Mouse (Mus musculus): ENCODE results near the gene Tlr5. TPM values are rescaled to one million over a fixed set of nuclear protein-coding genes. Genes with fewer than 3 reads are reported as not detected.
A peak's percentile ranks its signal among the peaks of the same experiment; 100 is the strongest.

Gene Tlr5
- total RNA-seq, 2 experiments from 2014 or later, result 0.42 to 0.52 TPM

DNA sequence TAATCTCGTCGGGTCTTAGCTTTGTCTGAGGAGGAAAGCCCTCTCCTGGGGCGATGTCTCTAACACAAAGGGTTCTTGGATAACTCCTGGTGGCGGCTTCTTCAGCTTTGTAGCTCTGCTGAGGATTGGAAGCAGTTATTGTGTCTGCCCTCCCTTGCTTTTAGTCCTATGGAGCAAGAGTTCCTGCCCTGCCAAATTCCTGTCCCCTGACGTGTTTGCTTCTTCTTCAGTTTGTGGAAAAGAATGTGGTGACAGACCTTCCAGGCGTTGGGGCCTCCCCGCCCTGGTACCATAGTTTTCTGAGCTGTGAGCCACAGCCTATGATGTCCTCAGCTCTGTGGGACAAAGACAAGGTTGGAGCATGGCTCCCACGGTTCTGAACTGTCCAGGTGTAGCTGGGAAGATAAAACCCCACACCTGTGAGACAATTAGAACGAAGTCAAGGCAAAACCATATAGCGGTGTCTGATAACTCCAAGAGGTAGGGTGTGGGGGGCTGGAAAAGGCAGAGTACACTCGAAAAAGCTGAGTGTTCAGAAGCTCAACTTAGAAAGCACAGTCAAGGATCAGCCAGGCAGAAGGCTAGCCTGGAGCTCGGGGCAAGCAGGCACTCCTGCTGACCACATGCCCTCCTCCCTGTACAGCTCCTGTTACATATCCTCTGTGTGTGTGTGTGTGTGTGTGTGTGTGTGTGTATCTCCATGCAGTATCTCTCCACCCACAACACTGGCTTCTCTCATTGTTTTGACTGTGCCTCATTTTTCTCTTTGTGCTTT lies 1.8 kb downstream of the Tlr5 start:
- TF ChIP-seq CTCF (IDR thresholded peaks at IDR 0.05), result no peak
- no peak for DNase-seq (ENCODE audit: extremely low spot score in 1 of 2, low spot score in 2 of 2)
- Histone ChIP-seq H3K4me3 (no peak overlapping the region), H3K27ac (no peak overlapping the region)
- intact Hi-C loops (cut with DNase I), result no loop called here

DNA sequence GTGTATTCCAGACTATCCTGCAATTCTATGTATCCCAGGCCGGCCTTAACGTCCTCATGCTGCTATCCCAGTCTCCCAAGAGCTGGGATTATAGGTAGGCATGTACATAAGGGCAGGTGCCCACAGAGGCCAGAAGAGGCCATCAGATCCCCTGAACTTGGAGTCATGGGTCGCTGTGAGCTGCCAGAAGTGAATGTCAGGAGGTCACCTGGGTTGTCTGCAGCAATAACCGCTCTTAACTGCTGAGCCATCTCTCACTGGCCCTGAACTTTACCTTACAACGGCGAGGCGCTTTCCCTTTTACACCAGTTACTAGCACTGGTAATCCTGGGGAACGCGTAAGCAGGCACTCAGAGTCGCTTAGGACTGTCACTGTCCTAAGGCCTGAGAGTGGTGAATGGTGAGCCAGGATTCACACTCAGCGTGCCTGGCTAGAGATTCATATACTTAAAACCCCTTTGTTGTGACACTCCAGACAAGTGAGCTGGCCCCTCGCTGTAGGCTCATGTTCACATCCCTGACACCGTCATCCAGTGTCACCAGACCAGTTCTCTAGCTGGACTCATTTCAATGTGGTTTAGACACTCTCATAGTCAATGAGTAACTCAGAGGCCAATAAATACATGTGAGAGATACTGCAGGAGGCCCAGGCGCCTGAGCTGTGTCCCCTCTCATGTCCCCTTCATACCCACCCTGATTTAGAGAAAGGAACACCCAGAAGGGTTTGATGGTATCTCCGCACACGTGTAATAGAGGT lies 2.6 kb downstream of the Tlr5 start:
- DNase-seq (ENCODE audit: extremely low spot score in 1 of 2, low spot score in 2 of 2), result no peak
- Histone ChIP-seq H3K27ac (no peak overlapping the region), H3K4me3 (no peak overlapping the region)
- intact Hi-C loops (cut with DNase I), result no loop called here
- TF ChIP-seq CTCF (IDR thresholded peaks at IDR 0.05), result no peak

DNA sequence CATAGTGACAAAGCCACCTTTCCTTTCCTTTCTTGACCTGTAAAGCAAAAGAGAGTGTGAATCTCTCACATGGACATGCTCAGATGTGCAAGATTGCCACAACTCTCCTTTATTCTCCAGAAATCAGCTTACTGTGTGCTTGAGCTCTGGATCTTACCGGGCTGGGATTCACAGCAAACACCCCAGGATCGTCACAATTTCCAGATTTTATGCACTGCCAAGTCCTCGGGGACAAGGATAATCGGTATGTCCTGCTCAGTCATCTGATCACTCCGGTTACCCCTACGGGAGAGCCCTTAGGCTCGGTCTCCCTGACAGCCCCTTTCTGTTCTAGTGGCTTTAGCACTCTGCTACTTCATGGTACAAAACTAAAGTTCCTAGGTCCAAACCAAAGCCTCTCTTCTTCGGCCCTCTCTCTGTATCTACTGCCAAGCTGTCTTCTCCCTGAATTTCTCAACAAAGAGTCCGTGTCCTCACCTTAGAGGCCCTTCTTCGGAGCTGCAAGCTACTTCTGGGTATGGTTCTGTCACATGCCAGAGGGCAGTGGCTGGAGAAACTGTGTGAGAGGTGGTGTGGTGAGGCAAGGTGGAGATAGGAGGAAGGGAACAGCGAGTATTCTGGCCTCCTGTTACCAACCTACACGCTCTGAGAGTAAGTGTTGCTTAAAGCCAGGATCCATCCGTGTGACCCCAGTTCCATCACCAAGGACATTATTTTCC lies 3.4 kb downstream of the Tlr5 start:
- DNase-seq (ENCODE audit: extremely low spot score in 1 of 2, low spot score in 2 of 2), result no peak
- H3K4me3 ChIP-seq, result no peak overlapping the region
- H3K27ac ChIP-seq, result no peak overlapping the region
- TF ChIP-seq CTCF (IDR thresholded peaks at IDR 0.05), result no peak
- intact Hi-C loops (cut with DNase I), result no loop called here

DNA sequence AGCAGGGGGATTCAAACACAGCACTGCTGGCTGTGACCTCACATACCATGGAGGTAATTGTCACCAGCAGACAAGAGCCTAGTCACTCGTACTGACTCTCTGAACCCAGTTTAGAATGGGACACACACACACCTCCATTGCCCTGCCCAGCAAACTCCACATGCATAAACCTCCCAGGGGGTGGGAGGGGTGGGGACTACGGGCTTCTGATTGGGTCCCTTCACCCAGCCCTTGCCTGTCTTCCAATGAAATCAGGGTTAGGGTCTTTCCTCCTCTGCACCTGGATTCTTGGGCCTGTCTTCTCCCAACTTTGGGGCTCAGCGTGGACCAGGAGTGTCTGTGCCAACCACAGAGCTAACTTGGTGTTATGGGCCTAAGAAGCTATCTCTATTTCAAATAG lies 4.2 kb downstream of the Tlr5 start:
- DNase-seq (ENCODE audit: extremely low spot score in 1 of 2, low spot score in 2 of 2), result no peak
- intact Hi-C loops (cut with DNase I), result no loop called here
- no peak overlapping the region for H3K4me3 ChIP-seq
- H3K27ac ChIP-seq, result no peak overlapping the region
- TF ChIP-seq CTCF (IDR thresholded peaks at IDR 0.05), result no peak

DNA sequence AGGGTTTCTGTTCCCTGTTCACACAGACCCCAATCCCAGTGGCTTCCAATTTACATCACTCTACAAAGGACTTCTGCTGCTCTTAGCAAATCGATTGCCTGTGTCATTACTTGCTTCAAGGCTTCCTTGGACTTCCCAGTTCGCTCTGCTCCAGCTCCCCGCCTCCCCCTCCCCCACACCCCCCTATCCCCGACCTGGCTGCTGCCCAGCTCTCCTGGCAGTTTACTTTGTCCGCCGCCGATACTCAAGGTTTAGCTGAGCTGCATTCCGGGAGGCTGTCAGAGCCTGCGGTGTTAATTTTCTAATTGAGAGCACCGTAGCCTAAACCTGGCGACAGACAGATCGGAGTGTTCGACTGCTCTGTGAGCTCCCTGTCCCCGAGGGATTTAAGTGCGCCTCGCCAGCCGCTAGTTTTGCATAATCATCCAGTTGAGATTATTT lies 4.7 kb downstream of the Tlr5 start:
- H3K27ac ChIP-seq, result no peak overlapping the region
- TF ChIP-seq CTCF (IDR thresholded peaks at IDR 0.05), result no peak
- H3K4me3 ChIP-seq, result peak overlapping the region; percentile 53
- intact Hi-C loops (cut with DNase I), result no loop called here
- no peak for DNase-seq (ENCODE audit: extremely low spot score in 1 of 2, low spot score in 2 of 2)

DNA sequence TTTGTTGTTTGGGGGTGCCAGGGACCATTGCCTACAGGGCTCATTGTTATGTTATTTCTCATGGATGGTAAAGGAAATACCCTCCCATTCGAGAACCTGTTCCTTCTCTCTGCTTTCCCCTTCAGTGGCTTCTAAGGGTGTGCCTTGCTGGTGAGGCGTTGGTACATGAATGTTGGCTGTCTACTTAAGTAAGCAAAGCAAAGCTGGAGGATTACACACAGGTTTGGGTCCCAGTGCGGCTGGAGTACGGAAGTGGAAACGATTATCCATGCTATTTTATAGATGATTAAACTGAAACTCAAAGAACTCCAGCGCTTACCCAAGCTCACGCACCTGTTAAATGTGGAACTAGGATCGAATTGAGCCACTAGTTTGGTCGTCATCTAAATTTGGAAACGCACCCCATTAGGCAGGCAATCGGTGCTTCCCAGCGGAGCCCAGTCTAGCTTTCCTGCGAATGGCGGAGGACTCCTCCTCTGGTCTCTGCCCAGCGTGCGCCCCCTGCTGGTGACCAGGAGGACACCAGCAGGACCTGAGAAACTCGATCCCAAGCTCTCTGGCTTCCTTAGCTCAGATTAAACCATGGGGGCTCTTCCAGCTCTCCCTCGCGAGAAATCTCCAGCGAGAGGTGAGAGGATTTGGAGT lies 5.3 kb downstream of the Tlr5 start:
- H3K27ac ChIP-seq, result peak overlapping the region; percentile 20; the same call in 1 of the 2 replicates

DNA sequence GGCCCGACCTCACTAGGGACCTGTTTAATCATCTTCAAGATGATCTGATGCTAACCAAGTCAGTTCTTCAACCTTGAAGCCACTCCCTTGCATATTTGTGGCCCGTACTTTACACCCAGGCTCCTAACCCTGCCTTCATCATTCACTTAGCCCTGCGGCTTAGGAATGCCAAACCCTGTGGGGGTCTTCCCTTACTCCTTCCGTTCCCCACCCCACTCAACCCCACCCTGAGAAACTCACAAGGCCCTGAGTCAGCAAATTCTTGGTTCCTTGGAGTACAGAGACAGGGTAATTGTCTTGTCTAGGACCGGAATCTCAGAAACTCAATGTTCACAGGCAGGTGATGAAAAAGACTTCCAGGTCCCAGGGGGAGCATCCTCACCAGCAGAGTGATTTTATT lies 6.5 kb downstream of the Tlr5 start:
- intact Hi-C loops (cut with DNase I), result loop anchor here (2.0 to 5.0 kb wide), 4 partner anchors 54 to 400 kb away; no protein-coding TSS in a partner anchor
- DNase-seq (ENCODE audit: extremely low spot score in 1 of 2, low spot score in 2 of 2), result no peak
- no peak overlapping the region for H3K4me3 ChIP-seq
- TF ChIP-seq CTCF (IDR thresholded peaks at IDR 0.05), result no peak
- H3K27ac ChIP-seq, result no peak overlapping the region

More for the DNA sequence above, 5.3 kb downstream of the Tlr5 start:
- peak overlapping the region; percentile 53 for H3K4me3 ChIP-seq
- intact Hi-C loops (cut with DNase I), result loop anchor here (2.0 to 5.0 kb wide), 4 partner anchors 53 to 399 kb away; no protein-coding TSS in a partner anchor
- TF ChIP-seq CTCF (IDR thresholded peaks at IDR 0.05), result peak; percentile 99
- DNase-seq (ENCODE audit: extremely low spot score in 1 of 2, low spot score in 2 of 2), result peak; percentile 83 to 85

DNA sequence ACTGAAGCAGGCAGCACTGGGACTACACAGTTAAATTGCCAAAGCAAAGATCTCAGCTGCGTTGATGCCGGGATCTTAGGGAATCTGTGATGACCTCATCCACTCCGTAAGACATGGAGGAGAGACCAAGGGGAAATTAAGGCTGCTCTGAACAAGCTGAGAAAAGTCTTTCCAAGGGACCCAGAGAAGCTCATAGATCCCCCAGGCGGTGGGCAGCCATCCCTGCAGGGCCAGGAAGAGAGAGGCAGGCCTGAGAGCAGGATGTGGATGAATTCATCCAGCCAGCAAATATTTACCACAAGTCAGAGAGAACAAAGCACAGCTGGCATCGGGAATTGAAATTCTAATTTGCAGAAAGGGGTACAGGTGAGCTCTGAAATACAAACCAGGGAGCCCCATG lies 8.7 kb downstream of the Tlr5 start:
- no peak for TF ChIP-seq CTCF (IDR thresholded peaks at IDR 0.05)
- Histone ChIP-seq H3K27ac (no peak overlapping the region), H3K4me3 (no peak overlapping the region)
- DNase-seq (ENCODE audit: extremely low spot score in 1 of 2, low spot score in 2 of 2), result no peak
- intact Hi-C loops (cut with DNase I), result loop anchor here (5.0 kb wide), 2 partner anchors 56 to 171 kb away; no protein-coding TSS in a partner anchor

DNA sequence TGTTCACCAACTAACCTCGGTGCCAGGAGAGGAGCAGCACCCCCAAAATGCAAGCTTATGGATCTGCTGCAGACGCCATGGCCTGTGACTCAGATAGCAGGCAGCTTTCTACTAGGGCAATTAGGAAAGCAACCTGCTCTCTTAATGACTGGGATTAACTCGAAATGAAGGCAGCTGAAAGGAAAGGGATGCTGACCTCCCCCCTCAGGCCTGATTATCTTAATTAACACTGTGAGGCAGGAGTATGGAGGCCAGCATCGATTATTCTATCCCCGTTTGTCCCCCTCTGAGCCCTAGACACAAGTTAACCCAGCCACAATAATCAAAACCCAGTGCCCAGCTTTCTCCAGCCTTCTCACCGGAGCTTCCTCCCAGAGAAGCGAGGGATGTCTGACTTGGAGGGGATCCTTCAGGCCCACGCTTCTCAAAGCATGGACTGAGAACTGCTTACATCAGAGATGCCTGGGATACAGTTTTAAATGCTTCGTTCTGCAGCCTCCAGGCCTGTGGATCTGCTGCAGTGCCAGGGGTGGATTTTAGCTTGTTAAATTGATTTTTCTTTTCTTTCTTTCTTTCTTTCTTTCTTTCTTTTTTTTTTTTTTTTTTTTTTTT lies 10.4 kb downstream of the Tlr5 start:
- no peak for TF ChIP-seq CTCF (IDR thresholded peaks at IDR 0.05)
- intact Hi-C loops (cut with DNase I), result loop anchor here (5.0 kb wide), 2 partner anchors 58 to 173 kb away; no protein-coding TSS in a partner anchor
- no peak overlapping the region for H3K27ac ChIP-seq
- no peak for DNase-seq (ENCODE audit: extremely low spot score in 1 of 2, low spot score in 2 of 2)
- H3K4me3 ChIP-seq, result no peak overlapping the region

DNA sequence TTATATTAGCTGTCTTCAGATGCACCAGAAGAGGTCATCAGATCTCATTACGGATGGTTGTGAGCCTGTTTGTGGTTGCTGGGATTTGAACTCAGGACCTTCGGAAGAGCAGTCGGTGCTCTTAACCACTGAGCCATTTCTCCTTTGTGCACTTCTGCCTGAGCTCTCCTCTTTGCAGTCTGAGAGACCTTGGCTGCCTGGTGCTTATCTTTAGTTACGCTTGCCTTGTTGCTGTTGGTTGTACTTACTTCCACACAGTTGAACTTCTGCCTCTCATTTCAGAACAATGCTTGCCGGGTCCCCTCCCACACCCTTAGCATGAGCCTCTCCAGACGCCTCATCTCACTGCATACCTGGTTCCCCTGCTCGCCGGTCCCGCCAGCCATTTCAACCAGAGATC lies 14.1 kb downstream of the Tlr5 start:
- TF ChIP-seq CTCF (IDR thresholded peaks at IDR 0.05), result no peak
- H3K27ac ChIP-seq, result no peak overlapping the region
- intact Hi-C loops (cut with DNase I), result no loop called here
- no peak for DNase-seq (ENCODE audit: extremely low spot score in 1 of 2, low spot score in 2 of 2)
- no peak overlapping the region for H3K4me3 ChIP-seq

DNA sequence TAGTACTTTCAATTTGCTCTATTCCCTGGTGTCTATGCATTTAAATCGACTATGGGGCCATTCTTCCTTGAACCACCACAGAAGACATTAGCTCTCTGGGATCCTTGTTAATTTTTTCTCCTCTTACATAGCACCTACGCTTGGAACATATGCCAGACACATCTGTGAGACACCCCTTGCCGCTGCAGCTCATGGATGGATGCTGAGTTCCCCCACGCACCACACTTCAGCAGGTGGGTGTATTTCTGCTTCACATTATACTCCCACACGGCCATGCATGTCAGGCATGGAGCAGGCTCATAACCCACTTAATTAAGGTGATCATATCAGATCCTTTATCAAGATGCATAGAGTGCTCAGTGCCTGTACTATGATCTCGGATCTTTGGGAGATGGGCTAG lies 17.7 kb downstream of the Tlr5 start:
- intact Hi-C loops (cut with DNase I), result no loop called here
- no peak for TF ChIP-seq CTCF (IDR thresholded peaks at IDR 0.05)
- no peak overlapping the region for H3K27ac ChIP-seq
- no peak overlapping the region for H3K4me3 ChIP-seq
- no peak for DNase-seq (ENCODE audit: extremely low spot score in 1 of 2, low spot score in 2 of 2)
